Mouse (Mus musculus) lung, embryonic 14.5 days (tissue): ENCODE measurements around the gene Foxi1. TPM values are rescaled to one million over a fixed set of nuclear protein-coding genes. Genes with fewer than 3 reads are reported as not detected.
A peak's percentile ranks its signal among the peaks of the same experiment; 100 is the strongest.

Experiments
- ATAC-seq: fragments of 200-750 bp; cut with Nextera tagmentation; 2 replicates; pipeline ENCODE4 v1.8.0; 2017; ENCODE audit warnings: mild to moderate bottlenecking, moderate TSS enrichment, moderate library complexity; ENCODE audit not compliant: insufficient read depth
- DNase-seq: peaks from one replicate; pipeline ENCODE4 v3.0.0-alpha.2; 2015
- H3K27ac ChIP-seq: fragments of 300-500 bp; sonication (generic); 2 replicates; pipeline ENCODE4 v1.5.1; 2014; ENCODE audit warnings: low read depth, mild to moderate bottlenecking, moderate library complexity
- H3K27me3 ChIP-seq: fragments of 300-500 bp; sonication (generic); 2 replicates; pipeline ENCODE4 v1.6.1; 2014; ENCODE audit warnings: low read length, control low read depth; ENCODE audit not compliant: insufficient read depth
- H3K36me3 ChIP-seq: fragments of 300-500 bp; sonication (generic); 2 replicates; pipeline ENCODE4 v1.6.1; 2014; ENCODE audit warnings: control low read depth; ENCODE audit not compliant: insufficient read depth
- H3K4me1 ChIP-seq: fragments of 300-500 bp; sonication (generic); 2 replicates; pipeline ENCODE4 v1.6.1; 2014; ENCODE audit warnings: antibody characterized with exemption, control low read depth; ENCODE audit not compliant: insufficient read depth
- H3K4me2 ChIP-seq: fragments of 300-500 bp; sonication (generic); 2 replicates; pipeline ENCODE4 v1.6.1; 2014; ENCODE audit warnings: mild to moderate bottlenecking
- H3K4me3 ChIP-seq: fragments of 300-500 bp; sonication (generic); 2 replicates; pipeline ENCODE4 v1.5.1; 2014; ENCODE audit warnings: low read depth, low read length
- H3K9ac ChIP-seq: fragments of 300-500 bp; sonication (generic); 2 replicates; pipeline ENCODE4 v1.6.1; 2014
- H3K9me3 ChIP-seq: fragments of 300-500 bp; sonication (generic); 2 replicates; pipeline ENCODE4 v1.6.1; 2016; ENCODE audit warnings: low read depth, low read length, control low read depth
- CTCF ChIP-seq: IDR thresholded peaks from 2 replicates; pipeline ENCODE4 v1.5.1; 2016; ENCODE audit warnings: antibody characterized with exemption, low read depth
- WGBS: fragments of 180-500 bp; shearing (Covaris S2); extraction: QIAGEN DNeasy Blood & Tissue Kit; methylation state at CpG from one replicate; pipeline ENCODE4 v1.1.7; 2014; 5-methylcytosine and 5-hydroxymethylcytosine counted together
- polyA plus RNA-seq: library from polyadenylated mRNA; unstranded; fragments of >200 nt; fragmentation: Nextera tagmentation; extraction: Ambion mirVana; gene quantifications from 2 replicates; pipeline ENCODE4 v1.2.1, GENCODE M21; 2014

Foxi1 gene
- polyA plus RNA-seq, 1 experiment from 2014 or later: not detected

GRCm38 (mm10) chr11:34184266-34184665 is 23.6 kb downstream of the Foxi1 start:
- Histone ChIP-seq H3K9me3 (no peaks in the 10 kb centered on the region), H3K4me2 (no peak overlapping the region), H3K4me3 (no peak overlapping the region), H3K36me3 (no peaks in the 10 kb centered on the region), H3K27ac (no peak overlapping the region), H3K9ac (no peak overlapping the region), H3K27me3 (no peaks in the 10 kb centered on the region), H3K4me1 (peaks cover 13% of the 10 kb centered on the region)
- ATAC-seq: no peak
- peak; percentile 25 for DNase-seq
- WGBS: 68% methylated on average over 2 of the region's 2 CpGs
- TF ChIP-seq CTCF: no peak

DNA sequence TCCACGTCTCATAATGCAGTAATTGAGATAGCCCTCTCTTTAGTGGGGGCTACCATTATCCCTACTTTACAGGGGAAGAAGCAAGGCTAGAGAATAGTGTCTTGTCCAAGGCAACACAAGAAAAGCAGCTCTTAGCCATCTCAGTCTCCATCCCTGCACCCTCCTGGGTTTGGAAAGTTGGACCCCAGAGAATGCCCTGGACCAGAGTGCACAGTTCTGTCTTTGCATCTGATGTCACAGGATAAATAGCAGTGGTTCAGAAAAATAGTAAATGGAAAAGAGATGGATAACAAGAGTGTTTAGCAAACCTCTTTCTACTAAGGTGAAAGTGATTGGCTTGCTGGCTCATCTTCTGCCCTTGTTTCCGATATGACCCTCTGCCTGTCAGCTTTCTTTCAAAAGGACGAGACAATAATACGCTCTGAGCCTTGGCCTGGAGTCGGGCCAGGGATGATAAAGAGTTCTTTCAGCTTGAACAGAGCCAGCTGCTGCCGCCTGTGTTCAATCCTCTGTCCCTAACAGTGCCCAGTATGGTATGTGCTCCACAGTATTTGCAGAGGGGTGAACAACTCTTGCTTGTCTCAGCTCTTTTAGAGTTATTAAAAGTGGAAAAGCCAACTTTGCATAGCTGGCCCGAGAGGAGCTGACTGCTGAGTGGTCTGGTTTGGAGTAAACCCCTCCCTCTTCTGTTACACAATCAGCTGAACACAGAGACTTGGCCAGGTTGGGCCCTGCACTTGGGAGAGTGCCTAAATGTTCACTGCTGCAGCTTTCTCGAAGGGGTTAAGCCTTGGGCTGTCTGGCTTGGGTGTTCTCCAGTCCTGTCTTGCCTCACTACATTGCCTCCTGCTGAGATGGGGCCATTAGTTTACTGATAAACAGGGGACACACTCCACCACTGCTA is 26.4 kb downstream of the Foxi1 start:
- 13% methylated on average over 8 of the region's 8 CpGs for WGBS
- no peak overlapping the region for H3K9ac ChIP-seq
- DNase-seq: peak; percentile 94
- no peaks in the 10 kb centered on the region for H3K9me3 ChIP-seq
- peaks cover 13% of the 10 kb centered on the region for H3K4me1 ChIP-seq
- no peaks in the 10 kb centered on the region for H3K27me3 ChIP-seq
- H3K4me2 ChIP-seq: 0 out of 2 replicates have a peak overlapping the region, but pooled peaks have one; percentile 21
- H3K36me3 ChIP-seq: no peaks in the 10 kb centered on the region
- no peak for TF ChIP-seq CTCF
- H3K27ac ChIP-seq: peak overlapping the region; percentile 77
- ATAC-seq: peak; percentile 97
- H3K4me3 ChIP-seq: no peak overlapping the region

- Histone ChIP-seq H3K27me3 (no peaks in the 10 kb centered on the region), H3K9me3 (no peaks in the 10 kb centered on the region), H3K4me3 (no peak overlapping the region), H3K4me1 (peaks cover 13% of the 10 kb centered on the region), H3K27ac (no peak overlapping the region), H3K4me2 (no peak overlapping the region), H3K36me3 (no peaks in the 10 kb centered on the region), H3K9ac (no peak overlapping the region)
- ATAC-seq (no peak), DNase-seq (no peak)
- WGBS: 74% methylated on average over 2 of the region's 2 CpGs
- TF ChIP-seq CTCF: no peak
Measured at GRCm38 (mm10) chr11:34178752-34179151, 29.1 kb downstream of the Foxi1 start.

- Histone ChIP-seq H3K27ac (no peak overlapping the region), H3K4me2 (no peak overlapping the region), H3K27me3 (no peaks in the 10 kb centered on the region), H3K4me1 (peaks cover 6% of the 10 kb centered on the region; the same call in 1 of the 2 replicates), H3K4me3 (no peak overlapping the region), H3K36me3 (no peaks in the 10 kb centered on the region), H3K9ac (no peak overlapping the region), H3K9me3 (no peaks in the 10 kb centered on the region)
- ATAC-seq (no peak), DNase-seq (no peak)
- WGBS: 77% methylated on average over 1 of the region's 1 CpGs
- no peak for TF ChIP-seq CTCF
Measured at GRCm38 (mm10) chr11:34176371-34176770, 31.5 kb downstream of the Foxi1 start.

DNA sequence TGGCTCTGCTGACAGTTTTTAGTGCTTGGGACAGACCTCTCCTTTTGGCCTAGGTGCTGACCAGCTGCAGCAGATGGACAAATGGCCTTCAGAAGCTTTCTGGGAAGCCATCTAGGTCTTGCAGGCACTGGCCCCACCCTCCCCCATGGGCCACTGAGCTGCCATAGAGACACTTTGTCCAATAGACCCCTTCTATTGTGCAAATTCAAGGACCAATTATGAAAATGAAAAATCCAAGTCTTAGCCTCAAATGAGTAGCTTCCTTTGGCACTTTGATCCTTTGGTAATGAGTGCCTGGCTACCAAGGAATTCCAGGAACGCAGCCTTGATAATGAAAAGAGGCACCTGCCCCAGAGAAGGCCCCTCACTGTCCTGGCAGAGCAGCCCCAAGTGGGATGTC is 36.7 kb downstream of the Foxi1 start:
- Histone ChIP-seq H3K4me3 (no peak overlapping the region), H3K9me3 (no peaks in the 10 kb centered on the region), H3K4me2 (no peak overlapping the region), H3K36me3 (no peaks in the 10 kb centered on the region), H3K27me3 (no peaks in the 10 kb centered on the region), H3K9ac (no peak overlapping the region), H3K27ac (no peak overlapping the region), H3K4me1 (0 out of 2 replicates have a peak, but pooled peaks cover 10% of the 10 kb centered on the region)
- DNase-seq (no peak), ATAC-seq (no peak)
- TF ChIP-seq CTCF: no peak
- WGBS: 68% methylated on average over 1 of the region's 1 CpGs

DNA sequence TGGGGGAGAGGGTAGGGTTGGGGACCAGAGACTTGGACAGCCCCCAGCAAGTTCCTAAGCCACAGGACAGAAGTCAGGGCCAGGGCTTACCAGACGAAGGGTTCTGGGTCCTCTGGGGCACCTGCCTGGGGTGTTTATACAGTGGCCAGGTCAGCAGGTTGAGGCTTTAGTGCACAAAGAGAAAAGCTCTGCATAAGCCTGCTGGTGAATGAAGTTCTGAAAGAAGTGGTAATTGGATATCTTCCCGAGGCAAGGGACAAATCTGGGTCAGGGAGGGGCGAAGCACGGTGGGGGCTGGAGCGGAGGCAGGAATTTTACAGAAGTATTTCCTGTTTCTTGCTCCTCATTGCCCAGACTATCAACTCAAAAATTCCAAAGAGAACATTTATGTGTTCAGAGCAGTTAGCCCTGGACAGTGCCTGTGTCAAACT is 38.4 kb downstream of the Foxi1 start:
- ATAC-seq (peak; percentile 61), DNase-seq (peak; percentile 75)
- TF ChIP-seq CTCF: no peak
- no peak overlapping the region for H3K9ac ChIP-seq
- no peak overlapping the region for H3K4me3 ChIP-seq
- no peaks in the 10 kb centered on the region for H3K36me3 ChIP-seq
- H3K4me2 ChIP-seq: no peak overlapping the region
- H3K27ac ChIP-seq: peak overlapping the region; percentile 81
- 0 out of 2 replicates have a peak, but pooled peaks cover 10% of the 10 kb centered on the region for H3K4me1 ChIP-seq
- no peaks in the 10 kb centered on the region for H3K9me3 ChIP-seq
- WGBS: 11% methylated on average over 5 of the region's 5 CpGs
- no peaks in the 10 kb centered on the region for H3K27me3 ChIP-seq

DNA sequence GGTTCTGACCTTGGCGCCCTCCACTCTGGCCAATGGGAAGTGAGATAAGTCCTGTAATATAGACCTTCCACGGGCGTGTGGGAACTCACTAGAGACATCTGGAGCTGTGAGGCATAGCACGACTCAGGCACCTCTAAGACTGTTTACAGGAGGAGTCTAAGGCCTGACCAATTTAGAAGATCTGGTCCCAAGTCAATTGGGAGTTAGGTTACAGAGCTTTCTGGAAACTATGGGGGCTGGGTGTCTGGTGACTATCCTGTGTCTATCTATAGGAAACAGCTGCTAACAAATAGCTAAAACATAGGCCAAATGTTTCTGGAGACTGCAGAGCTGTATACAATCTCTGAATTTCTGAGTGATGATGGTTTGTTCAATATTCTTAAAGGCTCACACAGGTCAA is 41.5 kb downstream of the Foxi1 start:
- no peaks in the 10 kb centered on the region for H3K36me3 ChIP-seq
- H3K27me3 ChIP-seq: no peaks in the 10 kb centered on the region
- DNase-seq (peak; percentile 76), ATAC-seq (peak; percentile 76)
- no peak overlapping the region for H3K4me3 ChIP-seq
- TF ChIP-seq CTCF: no peak
- 0 out of 2 replicates have a peak, but pooled peaks cover 4% of the 10 kb centered on the region for H3K9me3 ChIP-seq
- H3K4me2 ChIP-seq: no peak overlapping the region
- WGBS: 55% methylated on average over 4 of the region's 4 CpGs
- H3K4me1 ChIP-seq: 0 out of 2 replicates have a peak, but pooled peaks cover 10% of the 10 kb centered on the region
- no peak overlapping the region for H3K9ac ChIP-seq
- no peak overlapping the region for H3K27ac ChIP-seq
